Mouse (Mus musculus) ES-E14 (cell line): ENCODE data around the gene Gm281. TPM values are rescaled to one million over a fixed set of nuclear protein-coding genes. Genes with fewer than 3 reads are reported as not detected.

Experiments
- DNase-seq: peaks from one replicate; pipeline ENCODE4 v3.0.0-alpha.2; 2013; ENCODE audit warnings: low read depth, low spot score
- H3K27ac ChIP-seq: 2 replicates; pipeline ENCODE4 v1.5.1; 2012; ENCODE audit warnings: low read depth, mild to moderate bottlenecking, low read length, moderate library complexity, mixed read lengths; ENCODE audit not compliant: poor library complexity, insufficient read depth, severe bottlenecking
- H3K36me3 ChIP-seq: 2 replicates; pipeline ENCODE4 v1.6.1; 2012; ENCODE audit warnings: mild to moderate bottlenecking, low read length, moderate library complexity, mixed read lengths; ENCODE audit not compliant: control insufficient read depth, poor library complexity, insufficient read depth, severe bottlenecking
- H3K4me1 ChIP-seq, 2 experiments: fragments of 150-350 bp in 1 of 2; sonication (generic) in 1 of 2; 2 replicates each; pipeline ENCODE4 v1.6.1; 2012; ENCODE audit warnings: low read length in 2 of 2, mild to moderate bottlenecking in 1 of 2, mixed read lengths in 1 of 2; ENCODE audit not compliant: control insufficient read depth in 2 of 2, insufficient read depth in 2 of 2, poor library complexity in 1 of 2
- H3K4me3 ChIP-seq, 2 experiments: fragments of 150-350 bp in 1 of 2; sonication (generic) in 1 of 2; 2 replicates each; pipeline ENCODE4 v1.5.1; 2012; ENCODE audit warnings: low read length in 2 of 2, low read depth in 1 of 2, mild to moderate bottlenecking in 1 of 2, mixed read lengths in 1 of 2; ENCODE audit not compliant: insufficient read depth in 1 of 2, poor library complexity in 1 of 2, severe bottlenecking in 1 of 2
- H3K9ac ChIP-seq: 2 replicates; pipeline ENCODE4 v1.6.1; 2012; ENCODE audit warnings: low read depth, mild to moderate bottlenecking, low read length, mixed read lengths; ENCODE audit not compliant: poor library complexity, insufficient read depth, severe bottlenecking
- H3K9me3 ChIP-seq: fragments of 150-350 bp; sonication (generic); 2 replicates; pipeline ENCODE4 v1.6.1; 2012; ENCODE audit warnings: low read depth, mild to moderate bottlenecking, low read length; ENCODE audit not compliant: control insufficient read depth, insufficient read depth
- CHD2 ChIP-seq: IDR thresholded peaks from 2 replicates; pipeline ENCODE4 v1.6.1; 2014; ENCODE audit warnings: mild to moderate bottlenecking, low read depth, low read length, inconsistent platforms
- HCFC1 ChIP-seq: IDR thresholded peaks from 2 replicates; pipeline ENCODE4 v1.6.1; 2012; ENCODE audit warnings: low read length, inconsistent platforms, borderline replicate concordance; ENCODE audit not compliant: insufficient read depth
- MAFK ChIP-seq: IDR thresholded peaks from 2 replicates; pipeline ENCODE4 v1.6.1; 2014; ENCODE audit warnings: mild to moderate bottlenecking, low read depth, low read length, inconsistent platforms; ENCODE audit not compliant: insufficient read depth
- ZC3H11A ChIP-seq: IDR thresholded peaks from 2 replicates; pipeline ENCODE4 v1.6.1; 2012; ENCODE audit warnings: low read depth, mild to moderate bottlenecking, inconsistent platforms, low read length, borderline replicate concordance
- ZNF384 ChIP-seq: IDR thresholded peaks from 2 replicates; pipeline ENCODE4 v1.6.1; 2012; ENCODE audit warnings: low read depth, low read length, inconsistent platforms
- in situ Hi-C, 2 experiments: fragments of 600-800 bp; cut with MboI; formaldehyde crosslinking; loops; one replicate each; pipeline ENCODE4 v1.15.1; 2025; ENCODE audit warnings: low sequenced_read_pairs in 2 of 2, inconsistent platforms in 1 of 2; ENCODE audit not compliant: unreplicated experiment in 2 of 2
- total RNA-seq: library from RNA; depleted of rRNA; stranded (reverse); fragments of 300-350 nt; gene quantifications from 2 replicates; pipeline ENCODE4 v1.2.3, GENCODE M21; 2012; rRNA removed

Gene Gm281
- total RNA-seq, 1 experiment: 1.1 TPM

GRCm38 (mm10) chr14:13770686-13771085, 143.6 kb downstream of the Gm281 start:
- no peak overlapping the region for H3K27ac ChIP-seq
- H3K9ac ChIP-seq: no peak overlapping the region
- in situ Hi-C loops: no loop called here
- DNase-seq: no peak
- no peaks in the 10 kb centered on the region for H3K36me3 ChIP-seq
- H3K9me3 ChIP-seq: no peaks in the 10 kb centered on the region
- no peak overlapping the region for H3K4me3 ChIP-seq
- TF ChIP-seq ZC3H11A (no peak), HCFC1 (no peak), CHD2 (no peak), MAFK (no peak), ZNF384 (no peak)
- peaks cover 0 to 2% of the 10 kb centered on the region in 2 experiments; a peak in 1 of 4 replicates for H3K4me1 ChIP-seq

Other genes with a start within 250 kb of the Gm281 start
- not detected in 2 replicates for gene Sntn, start 243.6 kb downstream of the Gm281 start, total RNA-seq
- 2.9 and 3.8 TPM in 2 replicates for gene Atxn7, start 47.0 kb upstream of the Gm281 start, total RNA-seq
- 58.1 and 66.7 TPM in 2 replicates for gene Thoc7, start 47.4 kb upstream of the Gm281 start, total RNA-seq
- gene Psmd6, start 206.5 kb upstream of the Gm281 start, total RNA-seq: 127 and 187 TPM in 2 replicates